Mouse (Mus musculus) neural tube, embryonic 11.5 days (tissue): ENCODE measurements around the gene Miip. TPM values are rescaled to one million over a fixed set of nuclear protein-coding genes. Genes with fewer than 3 reads are reported as not detected.
"Not testable (repeated sequence)": the region's sequence is repeated elsewhere in the genome, so short reads cannot be mapped to it uniquely, and the experiment has no call there.

Source experiments
- ATAC-seq: fragments of 200-750 bp; cut with Nextera tagmentation; 2 replicates; pipeline ENCODE4 v1.8.0; 2017; ENCODE audit warnings: moderate number of reproducible peaks, mild to moderate bottlenecking, moderate TSS enrichment, moderate library complexity; ENCODE audit not compliant: insufficient read depth, low FRiP score, low TSS enrichment
- DNase-seq: peaks from one replicate; pipeline ENCODE4 v3.0.0-alpha.2; 2015; ENCODE audit warnings: low spot score
- H3K27ac ChIP-seq: fragments of 300-500 bp; sonication (generic); 2 replicates; pipeline ENCODE4 v1.5.1; 2014; ENCODE audit warnings: low read depth, mild to moderate bottlenecking, low read length
- H3K27me3 ChIP-seq: fragments of 300-500 bp; sonication (generic); 2 replicates; pipeline ENCODE4 v1.6.1; 2014; ENCODE audit warnings: mild to moderate bottlenecking, low read length, mixed read lengths; ENCODE audit not compliant: control insufficient read depth, insufficient read depth
- H3K36me3 ChIP-seq: fragments of 300-500 bp; sonication (generic); 2 replicates; pipeline ENCODE4 v1.6.1; 2014; ENCODE audit warnings: mild to moderate bottlenecking, low read length, moderate library complexity, mixed read lengths; ENCODE audit not compliant: control insufficient read depth, insufficient read depth
- H3K4me1 ChIP-seq: fragments of 300-500 bp; sonication (generic); 2 replicates; pipeline ENCODE4 v1.6.1; 2014; ENCODE audit warnings: low read length, mixed read lengths; ENCODE audit not compliant: control insufficient read depth, insufficient read depth
- H3K4me2 ChIP-seq: fragments of 300-500 bp; sonication (generic); 2 replicates; pipeline ENCODE4 v1.6.1; 2014; ENCODE audit warnings: low read depth, mild to moderate bottlenecking, moderate library complexity
- H3K4me3 ChIP-seq: fragments of 300-500 bp; sonication (generic); 2 replicates; pipeline ENCODE4 v1.5.1; 2014; ENCODE audit warnings: low read depth, low read length
- H3K9ac ChIP-seq: fragments of 300-500 bp; sonication (generic); 2 replicates; pipeline ENCODE4 v1.6.1; 2014; ENCODE audit warnings: mild to moderate bottlenecking, low read length
- H3K9me3 ChIP-seq: fragments of 300-500 bp; sonication (generic); 2 replicates; pipeline ENCODE4 v1.6.1; 2016; ENCODE audit warnings: low read length; ENCODE audit not compliant: control insufficient read depth
- WGBS: fragments of 180-500 bp; shearing (Covaris S2); extraction: QIAGEN DNeasy Blood & Tissue Kit; methylation state at CpG from one replicate; pipeline ENCODE4 v1.1.7; 2014; 5-methylcytosine and 5-hydroxymethylcytosine counted together
- polyA plus RNA-seq: library from polyadenylated mRNA; unstranded; fragments of >200 nt; fragmentation: Nextera tagmentation; extraction: Ambion mirVana; gene quantifications from 2 replicates; pipeline ENCODE4 v1.2.1, GENCODE M21; 2014

Gene Miip
- polyA plus RNA-seq, 1 experiment from 2014 or later: 37.2 TPM

DNA sequence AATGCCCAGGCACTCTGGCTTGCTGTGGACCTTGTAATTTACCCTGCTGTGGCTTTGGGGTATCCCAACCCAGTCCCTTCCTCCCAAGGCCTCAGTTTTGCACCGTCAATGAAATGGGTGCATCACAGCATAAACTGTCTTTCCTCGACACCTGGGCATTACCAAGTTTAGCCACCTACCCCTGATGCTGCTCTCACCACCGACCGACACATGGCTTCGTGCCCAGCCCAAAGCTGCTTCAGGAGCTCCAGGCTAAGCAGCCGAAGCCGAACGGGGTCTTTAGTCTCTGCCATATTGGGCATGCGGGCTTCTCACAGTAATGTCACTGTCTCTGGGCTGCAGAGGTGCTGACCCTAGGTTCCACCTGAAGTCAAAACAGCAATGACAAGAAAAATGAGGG lies 2.6 kb downstream of the Miip start:
- Histone ChIP-seq H3K4me2 (no peak overlapping the region), H3K4me1 (peaks cover 14% of the 10 kb centered on the region), H3K27me3 (no peaks in the 10 kb centered on the region), H3K27ac (no peak overlapping the region), H3K9me3 (0 out of 2 replicates have a peak, but pooled peaks cover 2% of the 10 kb centered on the region), H3K4me3 (no peak overlapping the region), H3K9ac (no peak overlapping the region), H3K36me3 (peaks cover 14% of the 10 kb centered on the region)
- 98% methylated on average over 9 of the region's 9 CpGs for WGBS
- ATAC-seq (no peak), DNase-seq (no peak)

DNA sequence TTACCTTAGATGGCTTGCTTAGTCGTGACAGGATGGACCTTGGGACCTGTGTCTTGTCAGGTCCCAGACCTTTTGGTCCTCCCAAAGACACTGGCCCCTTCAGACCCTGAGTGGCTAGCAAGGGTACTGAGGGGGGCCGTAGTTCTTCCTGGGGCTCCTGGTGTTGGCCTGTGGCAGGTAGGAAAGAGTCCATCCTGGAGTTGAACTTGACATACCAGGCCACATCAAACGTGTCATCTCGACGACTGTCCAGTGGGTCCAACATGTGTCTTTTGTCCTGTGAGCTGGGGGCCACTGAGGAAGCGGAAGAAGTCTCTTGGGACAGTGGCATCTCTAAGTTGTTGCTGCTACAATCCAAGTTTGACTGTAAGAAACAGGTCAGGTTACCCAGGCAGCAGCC lies 3.0 kb downstream of the Miip start:
- H3K9ac ChIP-seq: no peak overlapping the region
- 95% methylated on average over 6 of the region's 6 CpGs for WGBS

DNA sequence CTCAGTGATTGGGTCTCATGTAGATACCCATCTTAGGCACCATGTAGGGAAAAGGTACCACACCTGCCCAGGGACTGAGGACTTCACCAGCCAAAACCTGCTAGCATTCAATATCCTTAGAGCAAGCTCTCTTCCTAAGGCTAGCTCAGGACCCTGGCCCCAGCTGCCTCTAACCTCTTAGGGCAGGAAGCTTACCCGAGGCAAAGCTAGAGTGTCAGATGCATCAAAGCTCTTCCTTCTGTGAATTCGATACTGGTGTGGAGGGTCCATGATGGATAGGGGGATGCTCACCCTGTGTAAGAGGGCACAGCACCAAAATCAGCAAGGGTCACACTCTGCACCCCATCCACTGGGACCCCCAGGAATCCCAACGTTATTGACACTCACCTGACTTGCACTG lies 6.6 kb downstream of the Miip start:
- DNase-seq: no peak
- H3K36me3 ChIP-seq: peaks cover 18% of the 10 kb centered on the region
- H3K9me3 ChIP-seq: 0 out of 2 replicates have a peak, but pooled peaks cover 2% of the 10 kb centered on the region
- ATAC-seq: no peak
- no peaks in the 10 kb centered on the region for H3K27me3 ChIP-seq
- H3K27ac ChIP-seq: no peak overlapping the region
- 89% methylated on average over 3 of the region's 3 CpGs for WGBS
- H3K9ac ChIP-seq: no peak overlapping the region
- H3K4me2 ChIP-seq: no peak overlapping the region
- no peaks in the 10 kb centered on the region for H3K4me1 ChIP-seq
- H3K4me3 ChIP-seq: no peak overlapping the region

More for the DNA sequence above, 3.0 kb downstream of the Miip start:
- Histone ChIP-seq H3K36me3 (peaks cover 17% of the 10 kb centered on the region), H3K4me2 (no peak overlapping the region), H3K4me1 (peaks cover 14% of the 10 kb centered on the region), H3K27ac (no peak overlapping the region), H3K27me3 (no peaks in the 10 kb centered on the region), H3K4me3 (no peak overlapping the region), H3K9me3 (0 out of 2 replicates have a peak, but pooled peaks cover 2% of the 10 kb centered on the region)
- DNase-seq (no peak), ATAC-seq (no peak)

DNA sequence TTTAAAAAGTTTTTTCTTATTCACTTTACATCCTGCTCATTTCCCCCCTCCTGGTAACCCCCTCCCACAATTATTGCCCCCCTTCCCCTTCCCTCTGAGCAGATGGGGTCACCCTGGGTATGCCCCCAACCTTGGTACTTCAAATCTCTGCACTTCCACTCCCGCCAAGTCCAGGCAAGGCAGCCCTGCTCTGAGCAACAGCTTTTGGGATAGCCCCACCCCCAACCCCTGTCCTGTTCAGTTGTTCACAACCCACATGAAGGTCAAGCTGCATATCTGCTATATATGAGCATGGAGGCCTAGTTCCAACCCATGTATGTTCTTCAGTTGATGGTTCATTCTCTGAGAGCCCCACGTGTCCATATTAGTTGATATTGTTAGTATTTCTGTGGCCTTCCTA lies 17.8 kb downstream of the Miip start:
- no peak for DNase-seq
- no peak overlapping the region for H3K9ac ChIP-seq
- H3K4me3 ChIP-seq: no peak overlapping the region
- ATAC-seq: no peak
- WGBS: 78% methylated on average over 2 of the region's 2 CpGs
- no peaks in the 10 kb centered on the region for H3K9me3 ChIP-seq
- no peak overlapping the region for H3K4me2 ChIP-seq
- no peaks in the 10 kb centered on the region for H3K27me3 ChIP-seq
- peaks cover 3% of the 10 kb centered on the region; the same call in 1 of the 2 replicates for H3K4me1 ChIP-seq
- no peak overlapping the region for H3K27ac ChIP-seq
- no peaks in the 10 kb centered on the region for H3K36me3 ChIP-seq

DNA sequence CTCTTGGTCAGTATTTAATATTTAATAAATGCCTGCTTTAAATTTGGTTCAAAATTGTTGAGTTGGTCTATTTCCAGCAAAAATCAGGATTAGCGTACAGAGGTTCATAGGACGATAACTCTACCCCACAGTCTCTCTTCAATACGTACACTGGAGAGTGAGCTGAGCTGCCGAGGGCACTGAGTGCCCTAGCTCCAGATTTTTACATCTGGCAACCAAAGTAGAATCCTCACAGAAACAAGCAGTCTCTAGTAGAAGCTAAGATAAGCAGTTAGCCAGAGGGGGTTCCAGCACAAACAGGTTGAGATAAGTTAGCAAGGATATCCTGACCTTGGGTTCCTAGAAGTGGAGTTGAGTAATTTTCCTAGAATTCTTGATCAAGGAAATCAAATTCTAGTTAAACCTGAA lies 20.0 kb downstream of the Miip start:
- H3K4me1 ChIP-seq: peaks cover 3% of the 10 kb centered on the region; the same call in 1 of the 2 replicates
- ATAC-seq (peak; percentile 67), DNase-seq (no peak)
- H3K4me3 ChIP-seq: peak overlapping the region; percentile 80
- WGBS: 5% methylated on average over 4 of the region's 4 CpGs
- H3K4me2 ChIP-seq: peak overlapping the region; percentile 51
- H3K27me3 ChIP-seq: no peaks in the 10 kb centered on the region
- no peaks in the 10 kb centered on the region for H3K9me3 ChIP-seq
- H3K27ac ChIP-seq: no peak overlapping the region
- H3K36me3 ChIP-seq: no peaks in the 10 kb centered on the region; the same call in 1 of the 2 replicates
- peak overlapping the region; percentile 58 for H3K9ac ChIP-seq

DNA sequence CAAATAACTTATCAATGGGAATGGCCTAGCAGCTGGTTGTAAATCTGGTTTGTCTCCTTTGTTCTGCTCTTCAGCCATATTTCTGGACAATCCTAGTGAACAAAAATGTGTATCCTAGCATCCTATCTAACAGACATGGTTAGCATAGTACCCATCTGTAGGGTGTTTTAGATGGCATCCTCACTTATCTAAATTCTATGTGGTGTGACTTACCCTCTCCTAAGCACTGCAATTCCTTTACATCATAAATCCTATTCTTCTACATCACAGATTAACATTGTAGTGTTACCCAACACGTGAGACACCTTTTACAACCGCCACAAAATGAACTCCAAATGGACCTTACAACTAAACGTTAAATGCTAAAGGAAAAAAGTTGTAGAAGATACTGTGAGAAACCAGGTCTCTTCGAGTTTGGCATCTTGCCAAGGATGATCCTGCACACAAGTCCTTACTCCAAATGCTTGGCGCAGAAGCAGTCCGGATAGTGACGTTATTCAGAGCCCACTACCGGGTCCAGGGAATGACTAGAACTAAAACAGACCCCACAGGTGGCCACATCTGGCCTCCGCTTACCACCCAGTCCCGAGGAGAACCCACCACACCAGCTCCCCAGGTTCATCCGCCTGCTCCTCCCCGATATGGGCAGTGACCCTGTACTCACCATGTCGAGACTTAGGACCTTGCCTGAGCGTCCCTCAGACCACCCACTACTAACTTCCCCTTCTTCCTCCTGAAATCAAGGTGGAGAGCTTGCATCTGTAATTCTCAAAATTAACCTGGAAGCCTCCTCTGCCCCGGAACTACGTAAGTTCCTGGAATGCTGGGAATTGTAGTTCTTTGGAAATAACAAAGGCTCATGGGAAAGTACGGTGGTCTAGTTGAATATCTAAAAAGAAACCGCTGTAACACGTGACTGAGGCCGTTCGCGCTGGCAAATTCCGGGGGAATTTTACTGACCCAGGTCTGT lies 20.7 kb downstream of the Miip start, which contains the start of gene Zfp933:
Zfp933 (minus strand) TSS at position 753 of the 970 bp plus-strand sequence.
- H3K36me3 ChIP-seq: no peaks in the 10 kb centered on the region; the same call in 1 of the 2 replicates
- no peak within 1 kb of the TSS for H3K27ac ChIP-seq
- H3K4me2 ChIP-seq: peak within 1 kb of the TSS; percentile 58
- no peaks in the 10 kb centered on the region for H3K27me3 ChIP-seq
- peaks cover 3% of the 10 kb centered on the region; the same call in 1 of the 2 replicates for H3K4me1 ChIP-seq
- peak within 1 kb of the TSS; percentile 80 for H3K4me3 ChIP-seq
- WGBS: 5% methylated on average over 23 of the region's 23 CpGs
- ATAC-seq: peak; percentile 89
- no peaks in the 10 kb centered on the region for H3K9me3 ChIP-seq
- H3K9ac ChIP-seq: peak within 1 kb of the TSS; percentile 68
- peak; percentile 71 for DNase-seq

DNA sequence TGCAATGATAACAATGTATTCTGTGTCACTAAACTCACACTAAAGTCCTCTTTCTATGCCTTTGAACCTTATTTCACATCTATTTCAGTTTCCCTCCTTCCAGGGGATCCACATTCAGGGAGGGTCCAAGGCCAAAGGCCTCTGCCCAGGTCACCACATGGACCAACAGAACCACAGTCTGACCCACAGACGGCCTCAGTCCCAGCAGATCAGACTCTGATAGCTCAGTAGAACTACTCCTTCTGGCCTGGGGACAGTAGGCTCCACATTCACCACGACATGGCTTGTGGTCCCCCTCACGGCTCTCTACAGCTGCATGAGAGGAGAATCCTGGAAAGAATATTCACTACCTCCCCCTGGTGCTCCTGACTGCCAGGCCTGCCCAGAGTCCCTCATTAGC lies 25.7 kb downstream of the Miip start:
- no peaks in the 10 kb centered on the region for H3K27me3 ChIP-seq
- H3K4me1 ChIP-seq: peaks cover 3% of the 10 kb centered on the region; the same call in 1 of the 2 replicates
- no peak for ATAC-seq
- H3K9ac ChIP-seq: no peak overlapping the region
- H3K36me3 ChIP-seq: peaks cover 3% of the 10 kb centered on the region; the same call in 1 of the 2 replicates
- no peak for DNase-seq
- H3K4me2 ChIP-seq: no peak overlapping the region
- H3K27ac ChIP-seq: no peak overlapping the region
- 96% methylated on average over 3 of the region's 3 CpGs for WGBS
- H3K9me3 ChIP-seq: no peaks in the 10 kb centered on the region
- no peak overlapping the region for H3K4me3 ChIP-seq

DNA sequence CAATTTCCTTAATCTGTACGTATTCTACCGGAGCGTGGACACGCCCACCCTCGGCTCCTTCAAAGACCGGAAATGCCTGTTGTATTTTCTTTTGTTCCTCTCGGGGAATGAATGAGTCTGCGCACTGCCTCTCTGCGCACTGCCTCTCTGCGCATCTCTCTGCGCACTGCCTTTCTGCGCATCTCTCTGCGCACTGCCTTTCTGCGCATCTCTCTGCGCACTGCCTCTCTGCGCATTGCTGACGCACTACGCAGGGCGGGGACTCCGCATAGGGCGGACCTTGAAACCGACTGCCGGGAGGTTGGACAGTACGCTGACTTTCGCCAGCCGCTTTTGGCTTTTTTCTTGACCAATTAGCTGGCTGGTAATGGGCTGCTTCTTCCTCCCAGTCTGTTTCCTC lies 29.3 kb downstream of the Miip start:
- not testable (repeated sequence) for H3K27ac ChIP-seq, H3K36me3 ChIP-seq, H3K27me3 ChIP-seq, H3K9ac ChIP-seq, H3K4me3 ChIP-seq, H3K4me2 ChIP-seq, DNase-seq, H3K4me1 ChIP-seq, H3K9me3 ChIP-seq, ATAC-seq
- 98% methylated on average over 13 of the region's 26 CpGs for WGBS
